Mouse (Mus musculus): ENCODE results near the gene Zbtb17. TPM values are rescaled to one million over a fixed set of nuclear protein-coding genes. Genes with fewer than 3 reads are reported as not detected.

The Zbtb17 gene
- total RNA-seq, 2 experiments from 2014 or later: 14.8 to 18.7 TPM

DNA sequence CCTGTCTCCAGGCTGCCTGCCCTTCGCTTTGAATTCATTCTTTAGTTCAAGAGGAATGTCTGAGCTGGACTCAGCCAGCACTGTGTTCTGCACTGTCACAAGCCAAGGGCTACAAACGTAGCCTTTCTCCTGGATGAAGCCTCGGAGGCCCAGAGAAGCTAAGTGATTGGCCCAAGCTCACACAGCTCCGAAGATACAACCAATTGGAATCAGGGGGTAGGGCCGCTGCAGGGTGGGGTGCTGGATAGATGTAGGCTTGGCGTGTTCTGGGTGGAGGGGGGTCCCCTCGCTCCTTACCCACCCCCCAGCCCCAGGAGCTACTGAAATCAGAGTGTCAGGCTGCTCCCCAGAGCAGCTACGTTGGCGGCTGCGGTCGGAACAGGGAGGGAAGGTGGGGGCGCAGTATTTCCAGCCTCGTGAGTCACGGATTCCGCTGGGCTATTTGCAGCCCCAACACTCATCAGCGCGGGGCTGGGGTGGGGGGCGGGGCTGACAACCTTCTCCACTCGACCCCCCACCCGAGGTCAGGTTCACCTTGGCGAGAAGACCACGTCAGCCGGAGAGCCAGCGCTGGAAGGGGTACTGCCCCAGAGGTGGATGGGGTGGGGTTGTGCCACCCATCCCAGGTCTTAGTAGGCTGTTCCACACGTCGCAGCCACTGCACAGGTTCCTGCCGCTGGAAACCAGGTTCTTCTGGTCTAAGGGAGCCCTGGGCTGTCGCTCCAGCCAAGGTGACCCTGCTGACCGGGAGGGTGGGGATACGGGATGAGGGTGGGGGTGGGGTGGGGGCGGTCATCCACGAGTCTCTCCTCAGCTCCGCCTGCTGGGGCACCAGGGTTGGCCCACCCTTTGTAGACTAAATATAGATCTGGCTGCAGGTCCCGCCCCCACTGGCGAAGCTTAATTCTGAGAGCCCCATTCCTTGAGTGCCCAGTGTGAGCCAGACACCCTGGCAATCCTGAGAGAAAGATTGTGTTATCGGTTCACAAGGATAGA lies 18.7 kb upstream of the Zbtb17 start:
- peak; percentile 46 to 59 for DNase-seq

DNA sequence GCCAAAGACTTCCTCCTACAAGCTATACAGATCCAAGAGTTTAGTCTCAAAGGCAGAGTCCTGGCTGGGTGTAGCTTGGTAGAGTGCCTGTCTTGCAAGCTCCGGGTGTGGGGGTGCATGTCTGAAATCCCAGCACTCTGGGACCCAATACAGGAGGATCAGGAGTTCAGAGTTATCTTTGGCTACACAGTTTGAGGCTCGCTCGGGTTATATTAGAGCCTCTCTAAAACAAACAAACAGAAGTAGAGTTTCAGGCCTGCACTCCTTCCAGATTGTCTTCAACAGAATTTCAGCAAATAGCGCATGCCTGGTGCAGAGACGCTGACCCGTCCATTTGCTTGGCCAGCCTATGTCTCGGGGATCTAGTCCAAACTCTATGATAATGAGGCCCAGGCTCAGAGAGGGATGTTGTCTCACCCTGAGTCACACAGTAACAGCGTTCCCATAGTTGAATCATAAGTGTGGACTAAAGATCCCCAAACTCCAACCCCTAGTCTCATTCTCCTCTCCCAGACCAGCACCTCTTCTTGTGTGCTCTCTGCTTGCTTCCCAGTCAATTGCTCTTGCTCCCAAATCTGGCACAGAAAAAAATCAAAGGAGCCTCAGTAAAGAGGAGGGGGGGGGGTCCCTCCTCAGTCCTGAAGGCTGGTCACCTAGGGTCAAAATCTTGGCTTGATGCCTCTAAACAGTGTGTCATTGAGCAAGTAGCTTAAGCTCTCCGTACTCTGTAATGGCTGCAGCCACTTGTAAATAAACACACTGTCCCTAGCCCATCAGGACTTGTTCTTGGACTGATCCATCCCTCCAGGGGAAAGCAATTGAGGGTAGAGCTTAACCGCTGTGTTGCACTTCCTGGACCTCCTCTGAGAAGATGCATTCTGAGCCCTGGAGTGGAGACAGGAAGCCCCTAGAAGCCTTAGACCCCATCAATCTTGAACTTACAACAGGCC lies 17.4 kb upstream of the Zbtb17 start:
- no peak for DNase-seq

GRCm38 (mm10) chr4:141427921-141428320 lies 16.5 kb upstream of the Zbtb17 start:
- DNase-seq: no peak

- peak in 1 of 2 experiments; percentile 35 for DNase-seq
These were observed 15.1 kb upstream of the Zbtb17 start for GRCm38 (mm10) chr4:141429381-141429780.

DNA sequence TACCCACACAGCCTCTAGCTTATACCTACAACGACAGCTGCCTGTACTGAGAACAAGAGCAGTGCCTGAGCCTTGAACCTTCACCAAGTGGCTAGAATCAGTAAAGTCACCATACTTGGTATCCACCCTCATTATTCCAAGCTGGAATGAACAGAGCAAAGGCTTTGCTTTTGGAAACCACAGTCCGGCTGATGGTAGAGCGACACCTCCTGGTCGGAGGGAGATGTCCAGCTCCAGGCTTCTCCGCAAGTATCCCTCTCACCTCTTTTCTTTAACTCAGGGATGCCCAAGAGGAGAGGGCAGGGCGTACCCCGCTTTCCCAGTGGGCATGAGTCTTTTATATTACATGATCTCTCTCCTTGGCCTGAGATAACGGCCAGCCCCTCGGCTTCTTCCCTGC lies 14.6 kb upstream of the Zbtb17 start:
- peak; percentile 41 to 68 for DNase-seq

DNA sequence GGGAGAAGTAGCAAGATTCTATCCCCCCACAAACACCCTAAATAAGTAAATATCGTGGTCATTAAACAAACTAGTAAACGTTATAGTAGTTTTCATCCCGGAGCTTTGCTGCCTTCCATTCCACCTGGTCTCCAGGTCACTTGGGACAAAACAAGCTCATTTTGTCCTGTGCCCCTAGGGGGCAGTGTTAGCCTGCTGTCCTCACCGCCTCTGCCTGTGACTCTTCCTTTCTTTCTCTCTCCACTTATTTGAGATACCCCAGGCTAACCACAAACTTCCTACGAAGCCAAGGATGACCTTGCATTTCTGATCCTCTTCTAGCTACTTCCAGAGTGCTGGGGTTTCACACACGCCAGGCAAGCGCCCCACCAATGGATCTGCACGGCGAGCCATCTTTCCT lies 13.5 kb upstream of the Zbtb17 start:
- DNase-seq: peak; percentile 81 to 87

GRCm38 (mm10) chr4:141432666-141433065 lies 11.8 kb upstream of the Zbtb17 start:
- DNase-seq: peak in 1 of 2 experiments; percentile 53

DNA sequence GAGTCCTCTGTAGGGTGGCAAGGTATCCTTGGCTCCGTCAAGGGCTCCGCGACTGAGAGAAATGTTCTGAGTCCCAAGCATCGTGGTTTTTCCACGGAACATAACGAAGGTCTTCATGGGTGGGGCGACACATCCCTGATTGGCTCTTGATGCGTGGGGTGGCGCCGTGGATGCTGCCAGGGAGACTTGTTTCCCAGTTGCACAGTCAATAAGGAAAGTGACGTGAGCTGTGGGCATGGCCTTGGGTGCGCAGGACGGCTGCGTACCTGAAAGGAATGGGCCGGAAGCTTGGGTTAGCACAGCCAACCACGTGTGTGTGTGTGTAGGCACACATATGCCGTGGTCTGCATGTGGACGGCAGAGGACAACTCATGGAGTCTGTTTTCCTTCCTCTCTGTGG lies 11.3 kb upstream of the Zbtb17 start:
- DNase-seq: no peak

DNA sequence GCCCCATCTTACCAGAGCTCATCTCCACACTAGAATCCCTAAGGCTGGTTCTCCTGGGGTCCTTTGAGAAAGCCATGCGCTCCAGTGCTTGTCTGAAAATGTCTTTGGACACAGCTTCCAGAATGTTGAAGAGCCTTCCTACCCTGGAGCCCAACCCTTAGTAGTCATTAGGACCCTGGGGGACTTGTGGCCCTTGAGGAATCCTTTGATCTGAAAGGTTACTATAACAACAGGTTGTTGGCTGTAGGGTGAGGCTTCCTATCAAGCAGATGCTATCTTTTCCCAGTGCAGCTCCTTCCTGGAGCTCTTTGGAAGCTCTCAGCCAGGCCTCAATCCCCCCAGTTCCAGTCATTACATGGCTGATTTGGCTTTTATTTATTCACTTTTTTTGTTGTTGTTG lies 8.5 kb upstream of the Zbtb17 start, which contains the start of gene Srarp:
TSS of gene Srarp (minus strand) at position 132 of the 400 bp plus-strand sequence.
- DNase-seq: no peak

DNA sequence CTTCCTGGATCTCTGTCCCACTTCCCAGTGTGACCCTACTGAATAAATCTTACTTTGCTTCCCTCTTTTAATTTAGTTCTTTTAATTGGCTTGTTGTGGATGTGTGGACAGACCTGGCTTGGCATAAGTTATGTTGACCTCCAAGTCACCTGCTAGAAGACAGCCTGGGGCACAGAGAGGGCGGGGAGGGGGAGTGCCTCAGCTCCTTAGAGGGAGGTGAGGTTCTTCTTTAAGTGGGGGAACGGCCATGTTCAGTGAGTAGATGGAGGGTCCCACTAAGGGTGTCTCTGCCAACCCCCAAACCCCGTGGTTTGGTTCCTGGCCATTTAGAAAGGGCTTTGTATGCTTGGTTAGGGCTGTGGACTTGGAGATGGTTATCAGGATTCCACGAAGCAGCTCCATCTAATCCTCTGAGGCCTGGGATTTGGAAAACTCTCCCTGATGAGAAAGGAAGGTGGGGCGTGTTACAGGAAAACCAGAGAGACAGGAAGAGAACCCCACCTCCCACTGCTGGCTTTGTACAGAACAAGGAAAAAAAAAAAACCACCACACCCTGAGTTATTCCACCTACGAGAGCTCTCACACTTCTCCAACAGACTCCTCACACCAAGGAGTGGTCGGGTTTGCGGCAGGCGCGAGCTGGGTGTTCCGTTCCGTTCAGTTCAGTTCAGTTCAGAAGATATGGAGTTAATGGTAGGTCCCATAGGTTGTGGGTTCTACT lies 5.2 kb upstream of the Zbtb17 start:
- DNase-seq: no peak

GRCm38 (mm10) chr4:141440877-141441276 lies 3.6 kb upstream of the Zbtb17 start:
- DNase-seq: no peak

DNA sequence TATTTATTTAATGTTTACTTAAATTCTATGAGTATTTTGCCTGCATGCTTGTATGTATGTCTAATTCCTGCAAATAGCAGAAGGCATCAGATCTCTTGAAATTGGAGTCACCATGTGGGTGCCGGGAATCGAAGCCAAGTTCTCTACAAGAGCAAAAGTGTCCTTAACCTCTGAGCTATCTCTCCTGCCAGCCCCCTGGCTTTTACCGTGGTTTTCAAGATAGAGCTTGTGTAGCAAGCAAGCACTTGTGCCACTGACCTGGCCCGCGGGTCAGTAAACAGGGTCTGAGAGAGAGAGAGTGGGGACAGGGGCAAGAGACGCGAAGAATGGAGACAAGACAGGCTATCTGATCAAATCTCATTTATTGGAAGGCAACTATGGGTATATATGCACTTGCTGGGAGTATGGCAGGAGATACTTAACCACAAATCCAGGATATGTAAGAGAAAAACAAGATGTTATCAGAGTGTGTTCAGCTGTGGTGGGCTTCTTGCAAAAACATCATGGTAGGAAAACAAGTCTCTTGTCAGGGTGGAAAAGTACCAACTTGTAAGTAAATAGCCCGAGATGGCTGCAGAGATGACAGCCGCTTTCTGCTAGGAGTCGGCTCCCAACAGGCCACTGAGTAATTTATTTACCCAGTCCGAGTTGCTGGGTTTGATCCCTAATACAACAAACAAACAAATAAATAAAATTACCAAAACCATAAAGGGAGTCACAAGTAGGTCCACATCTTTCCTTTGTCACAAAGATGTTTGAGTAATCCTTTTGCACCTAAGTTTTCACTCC lies 619 bp upstream of the Zbtb17 start:
- no peak for DNase-seq

- no peak for DNase-seq
These were observed 870 bp downstream of the Zbtb17 start for GRCm38 (mm10) chr4:141445328-141445720.

DNA sequence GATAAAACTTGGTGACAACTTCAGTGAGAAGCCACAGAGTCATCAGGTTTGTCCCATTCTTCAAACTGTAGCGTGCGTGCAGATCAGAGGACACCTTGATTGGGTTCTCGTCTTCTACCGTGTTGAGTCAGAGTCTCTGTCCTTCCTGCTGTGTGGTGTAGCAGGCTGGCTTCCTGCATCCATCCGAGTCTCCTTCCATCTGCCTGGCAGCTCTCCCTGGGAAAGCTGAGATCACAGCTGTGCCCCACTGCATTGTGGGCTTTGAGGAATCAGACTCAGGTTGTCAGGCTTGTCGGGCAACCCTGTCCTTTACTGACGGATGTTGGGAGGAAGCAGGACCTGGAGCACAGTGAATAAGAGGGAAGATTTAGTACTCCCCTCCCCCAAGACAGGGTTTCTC lies 1.8 kb downstream of the Zbtb17 start:
- no peak for DNase-seq

GRCm38 (mm10) chr4:141451251-141451650 lies 6.8 kb downstream of the Zbtb17 start:
- no peak for DNase-seq

DNA sequence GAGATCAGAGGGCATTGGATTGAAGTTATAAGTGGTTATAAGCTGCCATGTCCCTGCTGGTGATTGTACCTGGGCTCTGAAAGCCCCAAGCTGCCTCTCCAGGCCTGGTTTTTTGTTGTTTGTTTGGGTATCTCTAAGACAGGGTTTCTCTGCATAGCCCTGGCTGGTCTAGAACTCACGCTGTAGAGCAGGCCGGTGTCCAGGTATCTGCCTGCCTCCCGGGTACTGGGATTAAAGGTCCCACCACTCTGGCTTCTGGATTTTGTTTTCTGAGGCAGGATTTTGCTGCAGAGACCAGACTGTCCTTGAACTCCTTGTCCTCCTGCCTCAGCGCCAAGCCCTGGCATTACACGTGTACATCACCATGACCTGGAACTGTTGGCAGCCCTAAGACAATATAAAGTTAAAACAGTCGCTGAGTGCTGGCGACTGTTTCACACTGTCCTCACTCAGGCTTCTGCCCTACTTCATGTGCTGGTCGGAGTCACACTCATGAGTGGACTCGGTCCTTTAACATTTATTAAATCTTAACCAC lies 7.5 kb downstream of the Zbtb17 start:
- DNase-seq: peak; percentile 45 to 65

GRCm38 (mm10) chr4:141454581-141455350 lies 10.3 kb downstream of the Zbtb17 start:
- DNase-seq: peak; percentile 46 to 48

GRCm38 (mm10) chr4:141455526-141455925 lies 11.1 kb downstream of the Zbtb17 start:
- no peak for DNase-seq

GRCm38 (mm10) chr4:141456193-141456938 lies 11.9 kb downstream of the Zbtb17 start:
- no peak for DNase-seq
